Mouse (Mus musculus): ENCODE data around the gene Tmem141. TPM values are rescaled to one million over a fixed set of nuclear protein-coding genes. Genes with fewer than 3 reads are reported as not detected.

Gene Tmem141
- polyA plus RNA-seq, 1 experiment from 2014 or later, result 17.5 TPM

- no peak for DNase-seq (ENCODE audit: low spot score)
- no peak overlapping the region for H3K4me3 ChIP-seq (ENCODE audit: low read depth, low read length)
- 87% methylated on average over 2 of the region's 2 CpGs for WGBS
- H3K4me1 ChIP-seq (ENCODE audit: control insufficient read depth, insufficient read depth, low read length), result no peaks in the 10 kb centered on the region
- H3K27me3 ChIP-seq (ENCODE audit: control insufficient read depth, insufficient read depth, low read length), result no peaks in the 10 kb centered on the region
- H3K36me3 ChIP-seq (replicated peaks; ENCODE audit: control insufficient read depth, insufficient read depth, low read depth, low read length), result peaks cover 17% of the 10 kb centered on the region
- H3K4me2 ChIP-seq (ENCODE audit: low read depth, low read length), result no peak overlapping the region
- ATAC-seq (replicated peaks; ENCODE audit: insufficient number of reproducible peaks, low FRiP score, low TSS enrichment, low read depth), result no peak
- H3K27ac ChIP-seq (replicated peaks; ENCODE audit: low read depth, low read length), result no peak overlapping the region
- no peak overlapping the region for H3K9ac ChIP-seq (replicated peaks; ENCODE audit: low read length)
- no peaks in the 10 kb centered on the region for H3K9me3 ChIP-seq (replicated peaks; ENCODE audit: control insufficient read depth, low read length)
These were observed 21.8 kb downstream of the Tmem141 start for GRCm38 (mm10) chr2:25600037-25600436.

DNA sequence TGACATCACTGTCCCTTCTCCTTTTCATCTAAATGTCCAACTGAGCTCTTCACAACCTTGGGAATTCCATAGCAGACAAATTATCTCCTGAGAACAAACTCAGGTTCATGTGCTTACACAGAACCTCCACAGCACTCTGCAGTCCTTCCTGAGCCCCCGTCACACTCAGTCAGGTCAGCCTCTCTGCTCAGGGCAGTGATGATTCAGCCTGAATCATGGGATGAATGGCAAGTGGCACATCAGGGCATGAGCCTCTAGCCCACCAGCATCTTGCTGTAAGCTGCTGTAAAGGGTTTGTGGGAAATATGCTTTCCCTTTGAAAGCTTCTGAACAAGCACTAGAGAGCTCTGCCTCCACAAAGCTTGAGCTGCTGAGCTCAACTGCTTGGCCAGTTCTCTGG lies 23.1 kb downstream of the Tmem141 start:
- Histone ChIP-seq H3K27ac (replicated peaks; ENCODE audit: low read depth, low read length) (no peak overlapping the region), H3K9ac (replicated peaks; ENCODE audit: low read length) (no peak overlapping the region), H3K4me3 (ENCODE audit: low read depth, low read length) (no peak overlapping the region), H3K36me3 (replicated peaks; ENCODE audit: control insufficient read depth, insufficient read depth, low read depth, low read length) (peaks cover 17% of the 10 kb centered on the region), H3K9me3 (replicated peaks; ENCODE audit: control insufficient read depth, low read length) (no peaks in the 10 kb centered on the region), H3K4me1 (ENCODE audit: control insufficient read depth, insufficient read depth, low read length) (no peaks in the 10 kb centered on the region), H3K4me2 (ENCODE audit: low read depth, low read length) (no peak overlapping the region), H3K27me3 (ENCODE audit: control insufficient read depth, insufficient read depth, low read length) (no peaks in the 10 kb centered on the region)
- no peak for ATAC-seq (replicated peaks; ENCODE audit: insufficient number of reproducible peaks, low FRiP score, low TSS enrichment, low read depth)
- 95% methylated on average over 1 of the region's 1 CpGs for WGBS
- DNase-seq (ENCODE audit: low spot score), result no peak

DNA sequence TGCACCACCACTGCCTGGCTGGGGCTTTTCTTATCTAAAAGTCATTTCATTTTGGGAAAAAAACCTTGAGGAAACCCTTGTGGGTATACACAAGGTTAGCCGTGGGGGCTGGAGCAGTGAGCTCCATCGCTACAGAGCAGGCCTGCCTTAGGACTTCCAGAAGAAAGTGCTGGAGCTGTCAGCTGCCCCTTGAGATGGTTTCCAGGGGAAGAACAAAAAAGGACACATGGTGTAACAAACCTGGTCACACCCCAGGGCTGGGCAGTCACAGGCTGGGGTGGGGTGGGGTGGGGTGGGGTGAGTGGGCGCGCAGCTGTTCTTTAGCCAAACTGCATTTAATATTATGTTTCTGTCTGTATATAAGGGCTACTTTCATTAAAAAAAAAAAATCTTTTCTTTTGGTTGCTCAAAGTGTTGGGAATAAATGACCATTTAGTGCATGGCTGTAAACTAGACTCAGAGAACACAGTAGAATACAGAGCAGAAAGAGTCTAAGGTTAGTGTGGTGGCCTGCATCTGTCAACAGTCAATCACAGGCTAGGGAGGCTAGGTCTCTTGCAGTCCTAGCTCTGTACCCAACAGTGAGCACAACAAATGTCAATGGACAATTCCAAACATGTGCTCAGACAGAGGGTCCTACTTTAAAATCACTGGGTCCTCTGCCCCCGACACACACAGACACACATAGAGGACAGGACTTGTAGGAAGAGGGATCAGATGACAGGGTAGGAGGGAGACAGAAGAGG lies 24.9 kb downstream of the Tmem141 start:
- H3K4me1 ChIP-seq (ENCODE audit: control insufficient read depth, insufficient read depth, low read length), result no peaks in the 10 kb centered on the region
- DNase-seq (ENCODE audit: low spot score) (no peak), ATAC-seq (replicated peaks; ENCODE audit: insufficient number of reproducible peaks, low FRiP score, low TSS enrichment, low read depth) (no peak)
- H3K9me3 ChIP-seq (replicated peaks; ENCODE audit: control insufficient read depth, low read length), result no peaks in the 10 kb centered on the region
- no peak overlapping the region for H3K4me3 ChIP-seq (ENCODE audit: low read depth, low read length)
- H3K36me3 ChIP-seq (replicated peaks; ENCODE audit: control insufficient read depth, insufficient read depth, low read depth, low read length), result peaks cover 17% of the 10 kb centered on the region
- 97% methylated on average over 5 of the region's 5 CpGs for WGBS
- H3K9ac ChIP-seq (replicated peaks; ENCODE audit: low read length), result no peak overlapping the region
- no peaks in the 10 kb centered on the region for H3K27me3 ChIP-seq (ENCODE audit: control insufficient read depth, insufficient read depth, low read length)
- no peak overlapping the region for H3K4me2 ChIP-seq (ENCODE audit: low read depth, low read length)
- no peak overlapping the region for H3K27ac ChIP-seq (replicated peaks; ENCODE audit: low read depth, low read length)

DNA sequence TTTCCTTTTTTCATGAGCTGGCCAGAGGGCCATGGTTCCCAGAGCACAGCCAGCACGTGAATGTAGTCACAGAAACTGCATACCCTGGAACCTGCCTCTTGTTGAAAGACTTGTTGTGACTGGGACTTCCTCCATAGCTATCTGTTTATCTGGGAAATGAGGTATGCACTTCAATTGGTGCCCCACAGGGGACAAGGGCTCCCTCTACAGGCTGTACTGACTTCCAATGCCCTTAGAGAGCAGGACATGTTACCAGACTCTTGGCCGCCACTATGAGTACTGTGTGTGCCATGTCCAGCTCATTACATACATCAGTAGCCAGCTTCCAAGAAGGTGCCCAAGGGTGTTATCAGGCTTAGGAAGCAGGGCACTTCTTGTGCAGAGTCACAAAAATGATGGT lies 29.9 kb downstream of the Tmem141 start:
- no peak overlapping the region for H3K27ac ChIP-seq (replicated peaks; ENCODE audit: low read depth, low read length)
- H3K9me3 ChIP-seq (replicated peaks; ENCODE audit: control insufficient read depth, low read length), result no peaks in the 10 kb centered on the region
- WGBS, result 87% methylated on average over 2 of the region's 2 CpGs
- no peaks in the 10 kb centered on the region for H3K27me3 ChIP-seq (ENCODE audit: control insufficient read depth, insufficient read depth, low read length)
- H3K4me3 ChIP-seq (ENCODE audit: low read depth, low read length), result no peak overlapping the region
- peaks cover 7% of the 10 kb centered on the region for H3K36me3 ChIP-seq (replicated peaks; ENCODE audit: control insufficient read depth, insufficient read depth, low read depth, low read length)
- ATAC-seq (replicated peaks; ENCODE audit: insufficient number of reproducible peaks, low FRiP score, low TSS enrichment, low read depth) (no peak), DNase-seq (ENCODE audit: low spot score) (no peak)
- no peaks in the 10 kb centered on the region for H3K4me1 ChIP-seq (ENCODE audit: control insufficient read depth, insufficient read depth, low read length)
- no peak overlapping the region for H3K4me2 ChIP-seq (ENCODE audit: low read depth, low read length)
- H3K9ac ChIP-seq (replicated peaks; ENCODE audit: low read length), result no peak overlapping the region

GRCm38 (mm10) chr2:25588227-25588907 lies 33.4 kb downstream of the Tmem141 start:
- DNase-seq (ENCODE audit: low spot score) (no peak), ATAC-seq (replicated peaks; ENCODE audit: insufficient number of reproducible peaks, low FRiP score, low TSS enrichment, low read depth) (no peak)
- Histone ChIP-seq H3K4me1 (ENCODE audit: control insufficient read depth, insufficient read depth, low read length) (no peaks in the 10 kb centered on the region), H3K4me2 (ENCODE audit: low read depth, low read length) (no peak overlapping the region), H3K27ac (replicated peaks; ENCODE audit: low read depth, low read length) (no peak overlapping the region), H3K36me3 (replicated peaks; ENCODE audit: control insufficient read depth, insufficient read depth, low read depth, low read length) (peaks cover 9% of the 10 kb centered on the region), H3K27me3 (ENCODE audit: control insufficient read depth, insufficient read depth, low read length) (no peaks in the 10 kb centered on the region), H3K4me3 (ENCODE audit: low read depth, low read length) (no peak overlapping the region), H3K9ac (replicated peaks; ENCODE audit: low read length) (no peak overlapping the region), H3K9me3 (replicated peaks; ENCODE audit: control insufficient read depth, low read length) (no peaks in the 10 kb centered on the region)
- WGBS, result 94% methylated on average over 8 of the region's 8 CpGs

GRCm38 (mm10) chr2:25587290-25587689 lies 34.5 kb downstream of the Tmem141 start:
- no peak for ATAC-seq (replicated peaks; ENCODE audit: insufficient number of reproducible peaks, low FRiP score, low TSS enrichment, low read depth)
- Histone ChIP-seq H3K4me1 (ENCODE audit: control insufficient read depth, insufficient read depth, low read length) (no peaks in the 10 kb centered on the region), H3K4me3 (ENCODE audit: low read depth, low read length) (no peak overlapping the region), H3K9me3 (replicated peaks; ENCODE audit: control insufficient read depth, low read length) (no peaks in the 10 kb centered on the region), H3K27ac (replicated peaks; ENCODE audit: low read depth, low read length) (no peak overlapping the region), H3K36me3 (replicated peaks; ENCODE audit: control insufficient read depth, insufficient read depth, low read depth, low read length) (peaks cover 9% of the 10 kb centered on the region), H3K4me2 (ENCODE audit: low read depth, low read length) (no peak overlapping the region), H3K27me3 (ENCODE audit: control insufficient read depth, insufficient read depth, low read length) (no peaks in the 10 kb centered on the region), H3K9ac (replicated peaks; ENCODE audit: low read length) (no peak overlapping the region)
- no peak for DNase-seq (ENCODE audit: low spot score)
- 89% methylated on average over 8 of the region's 8 CpGs for whole genome bisulfite sequencing

GRCm38 (mm10) chr2:25585601-25586000 lies 36.2 kb downstream of the Tmem141 start:
- DNase-seq (ENCODE audit: low spot score) (no peak), ATAC-seq (replicated peaks; ENCODE audit: insufficient number of reproducible peaks, low FRiP score, low TSS enrichment, low read depth) (no peak)
- no peaks in the 10 kb centered on the region for H3K9me3 ChIP-seq (replicated peaks; ENCODE audit: control insufficient read depth, low read length)
- H3K27me3 ChIP-seq (ENCODE audit: control insufficient read depth, insufficient read depth, low read length), result peaks cover 7% of the 10 kb centered on the region
- H3K9ac ChIP-seq (replicated peaks; ENCODE audit: low read length), result no peak overlapping the region
- no peaks in the 10 kb centered on the region for H3K4me1 ChIP-seq (ENCODE audit: control insufficient read depth, insufficient read depth, low read length)
- H3K4me3 ChIP-seq (ENCODE audit: low read depth, low read length), result no peak overlapping the region
- WGBS, result 90% methylated on average over 3 of the region's 3 CpGs
- no peak overlapping the region for H3K4me2 ChIP-seq (ENCODE audit: low read depth, low read length)
- H3K36me3 ChIP-seq (replicated peaks; ENCODE audit: control insufficient read depth, insufficient read depth, low read depth, low read length), result peaks cover 7% of the 10 kb centered on the region
- H3K27ac ChIP-seq (replicated peaks; ENCODE audit: low read depth, low read length), result no peak overlapping the region

- H3K4me1 ChIP-seq (ENCODE audit: control insufficient read depth, insufficient read depth, low read length), result 0 out of 2 replicates have a peak, but pooled peaks cover 2% of the 10 kb centered on the region
- DNase-seq (ENCODE audit: low spot score) (no peak), ATAC-seq (replicated peaks; ENCODE audit: insufficient number of reproducible peaks, low FRiP score, low TSS enrichment, low read depth) (no peak)
- no peaks in the 10 kb centered on the region for H3K9me3 ChIP-seq (replicated peaks; ENCODE audit: control insufficient read depth, low read length)
- no peak overlapping the region for H3K27ac ChIP-seq (replicated peaks; ENCODE audit: low read depth, low read length)
- H3K36me3 ChIP-seq (replicated peaks; ENCODE audit: control insufficient read depth, insufficient read depth, low read depth, low read length), result peaks cover 5% of the 10 kb centered on the region
- peaks cover 14% of the 10 kb centered on the region for H3K27me3 ChIP-seq (ENCODE audit: control insufficient read depth, insufficient read depth, low read length)
- H3K4me3 ChIP-seq (ENCODE audit: low read depth, low read length), result no peak overlapping the region
- no peak overlapping the region for H3K9ac ChIP-seq (replicated peaks; ENCODE audit: low read length)
- H3K4me2 ChIP-seq (ENCODE audit: low read depth, low read length), result no peak overlapping the region
- 88% methylated on average over 4 of the region's 4 CpGs for WGBS
These were observed 36.9 kb downstream of the Tmem141 start for GRCm38 (mm10) chr2:25584856-25585255.
